Mouse (Mus musculus): ENCODE results near the gene Rpusd4. TPM values are rescaled to one million over a fixed set of nuclear protein-coding genes. Genes with fewer than 3 reads are reported as not detected.

Gene Rpusd4
- polyA plus RNA-seq, 1 experiment = 11.7 TPM

- 64% methylated on average over 7 of the region's 7 CpGs for WGBS
- Histone ChIP-seq H3K27ac (ENCODE audit: insufficient read depth, low read length) (no peak overlapping the region), H3K4me1 (ENCODE audit: control insufficient read depth, insufficient read depth, low read length) (no peaks in the 10 kb centered on the region), H3K4me3 (replicated peaks; ENCODE audit: insufficient read depth, low read depth, low read length) (no peak overlapping the region), H3K27me3 (ENCODE audit: control insufficient read depth, insufficient read depth, low read length) (no peaks in the 10 kb centered on the region)
- DNase-seq = no peak
- TF ChIP-seq POLR2A (IDR thresholded peaks at IDR 0.05; ENCODE audit: borderline replicate concordance, insufficient read depth, low read length) (no peak), CTCF (IDR thresholded peaks at IDR 0.05; ENCODE audit: borderline replicate concordance, insufficient read depth, low read depth, low read length) (no peak)
These were observed 22.3 kb downstream of the Rpusd4 start for GRCm38 (mm10) chr9:35289992-35290391.

- Histone ChIP-seq H3K27ac (ENCODE audit: insufficient read depth, low read length) (no peak overlapping the region), H3K4me3 (replicated peaks; ENCODE audit: insufficient read depth, low read depth, low read length) (no peak overlapping the region), H3K27me3 (ENCODE audit: control insufficient read depth, insufficient read depth, low read length) (no peaks in the 10 kb centered on the region), H3K4me1 (ENCODE audit: control insufficient read depth, insufficient read depth, low read length) (no peaks in the 10 kb centered on the region)
- 95% methylated on average over 3 of the region's 3 CpGs for WGBS
- TF ChIP-seq POLR2A (IDR thresholded peaks at IDR 0.05; ENCODE audit: borderline replicate concordance, insufficient read depth, low read length) (no peak), CTCF (IDR thresholded peaks at IDR 0.05; ENCODE audit: borderline replicate concordance, insufficient read depth, low read depth, low read length) (no peak)
- DNase-seq = no peak
These were observed 22.8 kb downstream of the Rpusd4 start for GRCm38 (mm10) chr9:35290417-35290816.

- no peaks in the 10 kb centered on the region for H3K4me1 ChIP-seq (ENCODE audit: control insufficient read depth, insufficient read depth, low read length)
- H3K4me3 ChIP-seq (replicated peaks; ENCODE audit: insufficient read depth, low read depth, low read length) = no peak overlapping the region
- no peaks in the 10 kb centered on the region for H3K27me3 ChIP-seq (ENCODE audit: control insufficient read depth, insufficient read depth, low read length)
- WGBS = 59% methylated on average over 4 of the region's 4 CpGs
- no peak for DNase-seq
- H3K27ac ChIP-seq (ENCODE audit: insufficient read depth, low read length) = no peak overlapping the region
- TF ChIP-seq CTCF (IDR thresholded peaks at IDR 0.05; ENCODE audit: borderline replicate concordance, insufficient read depth, low read depth, low read length) = no peak
- no peak for TF ChIP-seq POLR2A (IDR thresholded peaks at IDR 0.05; ENCODE audit: borderline replicate concordance, insufficient read depth, low read length)
These were observed 23.3 kb downstream of the Rpusd4 start for GRCm38 (mm10) chr9:35290916-35291315.

GRCm38 (mm10) chr9:35293465-35293864 is 25.8 kb downstream of the Rpusd4 start:
- Histone ChIP-seq H3K27me3 (ENCODE audit: control insufficient read depth, insufficient read depth, low read length) (no peaks in the 10 kb centered on the region), H3K27ac (ENCODE audit: insufficient read depth, low read length) (no peak overlapping the region), H3K4me3 (replicated peaks; ENCODE audit: insufficient read depth, low read depth, low read length) (no peak overlapping the region), H3K4me1 (ENCODE audit: control insufficient read depth, insufficient read depth, low read length) (no peaks in the 10 kb centered on the region)
- 45% methylated on average over 5 of the region's 5 CpGs for WGBS
- no peak for TF ChIP-seq POLR2A (IDR thresholded peaks at IDR 0.05; ENCODE audit: borderline replicate concordance, insufficient read depth, low read length)
- TF ChIP-seq CTCF (IDR thresholded peaks at IDR 0.05; ENCODE audit: borderline replicate concordance, insufficient read depth, low read depth, low read length) = no peak
- DNase-seq = no peak

GRCm38 (mm10) chr9:35297791-35298190 is 30.1 kb downstream of the Rpusd4 start:
- H3K27ac ChIP-seq (ENCODE audit: insufficient read depth, low read length) = no peak overlapping the region
- TF ChIP-seq CTCF (IDR thresholded peaks at IDR 0.05; ENCODE audit: borderline replicate concordance, insufficient read depth, low read depth, low read length) = no peak
- no peak for TF ChIP-seq POLR2A (IDR thresholded peaks at IDR 0.05; ENCODE audit: borderline replicate concordance, insufficient read depth, low read length)
- H3K4me1 ChIP-seq (ENCODE audit: control insufficient read depth, insufficient read depth, low read length) = no peaks in the 10 kb centered on the region
- no peaks in the 10 kb centered on the region for H3K27me3 ChIP-seq (ENCODE audit: control insufficient read depth, insufficient read depth, low read length)
- no peak overlapping the region for H3K4me3 ChIP-seq (replicated peaks; ENCODE audit: insufficient read depth, low read depth, low read length)
- DNase-seq = no peak

- Histone ChIP-seq H3K4me3 (replicated peaks; ENCODE audit: insufficient read depth, low read depth, low read length) (no peak overlapping the region), H3K27me3 (ENCODE audit: control insufficient read depth, insufficient read depth, low read length) (no peaks in the 10 kb centered on the region), H3K27ac (ENCODE audit: insufficient read depth, low read length) (no peak overlapping the region), H3K4me1 (ENCODE audit: control insufficient read depth, insufficient read depth, low read length) (no peaks in the 10 kb centered on the region)
- no peak for DNase-seq
- TF ChIP-seq POLR2A (IDR thresholded peaks at IDR 0.05; ENCODE audit: borderline replicate concordance, insufficient read depth, low read length) (no peak), CTCF (IDR thresholded peaks at IDR 0.05; ENCODE audit: borderline replicate concordance, insufficient read depth, low read depth, low read length) (no peak)
- 95% methylated on average over 3 of the region's 3 CpGs for WGBS
These were observed 34.5 kb downstream of the Rpusd4 start for GRCm38 (mm10) chr9:35302172-35302571.

- WGBS = 12% methylated on average over 7 of the region's 7 CpGs
- TF ChIP-seq CTCF (IDR thresholded peaks at IDR 0.05; ENCODE audit: borderline replicate concordance, insufficient read depth, low read depth, low read length) = no peak
- TF ChIP-seq POLR2A (IDR thresholded peaks at IDR 0.05; ENCODE audit: borderline replicate concordance, insufficient read depth, low read length) = no peak
- H3K4me1 ChIP-seq (ENCODE audit: control insufficient read depth, insufficient read depth, low read length) = peaks cover 7% of the 10 kb centered on the region; the same call in 1 of the 2 replicates
- H3K27me3 ChIP-seq (ENCODE audit: control insufficient read depth, insufficient read depth, low read length) = no peaks in the 10 kb centered on the region
- H3K4me3 ChIP-seq (replicated peaks; ENCODE audit: insufficient read depth, low read depth, low read length) = no peak overlapping the region
- H3K27ac ChIP-seq (ENCODE audit: insufficient read depth, low read length) = no peak overlapping the region
- DNase-seq = peak; percentile 62 to 85
These were observed 39.8 kb downstream of the Rpusd4 start for GRCm38 (mm10) chr9:35307461-35307860.

- 72% methylated on average over 6 of the region's 6 CpGs for WGBS
- DNase-seq = no peak
- no peak overlapping the region for H3K27ac ChIP-seq (ENCODE audit: insufficient read depth, low read length)
- no peaks in the 10 kb centered on the region for H3K27me3 ChIP-seq (ENCODE audit: control insufficient read depth, insufficient read depth, low read length)
- TF ChIP-seq CTCF (IDR thresholded peaks at IDR 0.05; ENCODE audit: borderline replicate concordance, insufficient read depth, low read depth, low read length) (no peak), POLR2A (IDR thresholded peaks at IDR 0.05; ENCODE audit: borderline replicate concordance, insufficient read depth, low read length) (no peak)
- peaks cover 18% of the 10 kb centered on the region for H3K4me1 ChIP-seq (ENCODE audit: control insufficient read depth, insufficient read depth, low read length)
- no peak overlapping the region for H3K4me3 ChIP-seq (replicated peaks; ENCODE audit: insufficient read depth, low read depth, low read length)
These were observed 42.7 kb downstream of the Rpusd4 start for GRCm38 (mm10) chr9:35310377-35310776.
